Mouse (Mus musculus): ENCODE data around the gene Olfr1428.
"Not testable (repeated sequence)": the region's sequence is repeated elsewhere in the genome, so short reads cannot be mapped to it uniquely, and the experiment has no call there.

Gene Olfr1428

GRCm38 (mm10) chr19:12115797-12116196, at the start of gene Olfr1428:
TSS of gene Olfr1428 (minus strand) at chr19:12115897.
- DNase-seq (ENCODE audit: low spot score in 2 of 2): no peak

GRCm38 (mm10) chr19:12145452-12145851, 29.8 kb upstream of the Olfr1428 start:
- DNase-seq (ENCODE audit: low spot score in 2 of 2): no peak

- DNase-seq (ENCODE audit: low spot score in 2 of 2): no peak
Observed at GRCm38 (mm10) chr19:12143356-12143755, 27.7 kb upstream of the Olfr1428 start.

- no peak for DNase-seq (ENCODE audit: low spot score in 2 of 2)
Observed at GRCm38 (mm10) chr19:12134289-12134688, 18.6 kb upstream of the Olfr1428 start.

- DNase-seq (ENCODE audit: low spot score in 2 of 2): no peak
Observed at GRCm38 (mm10) chr19:12123103-12123502, 7.4 kb upstream of the Olfr1428 start, which contains the start of gene Olfr76. TSS of gene Olfr76 (minus strand) at chr19:12123203.

- DNase-seq (ENCODE audit: low spot score in 2 of 2): no peak
Observed at GRCm38 (mm10) chr19:12116464-12116863, 767 bp upstream of the Olfr1428 start.

- no peak for DNase-seq (ENCODE audit: low spot score in 2 of 2)
Observed at GRCm38 (mm10) chr19:12113807-12114206, 1.9 kb downstream of the Olfr1428 start.

- no peak for DNase-seq (ENCODE audit: low spot score in 2 of 2)
Observed at GRCm38 (mm10) chr19:12104541-12104940, 11.2 kb downstream of the Olfr1428 start.

- DNase-seq (ENCODE audit: low spot score in 2 of 2): no peak
Observed at GRCm38 (mm10) chr19:12103234-12103633, 12.5 kb downstream of the Olfr1428 start, which contains the start of gene Olfr1427. TSS of gene Olfr1427 (minus strand) at chr19:12103334.

- no peak for DNase-seq (ENCODE audit: low spot score in 2 of 2)
Observed at GRCm38 (mm10) chr19:12091913-12092312, 23.8 kb downstream of the Olfr1428 start, which contains the start of gene Olfr1426. TSS of gene Olfr1426 (minus strand) at chr19:12092013.

GRCm38 (mm10) chr19:12077631-12078030, 38.1 kb downstream of the Olfr1428 start, which contains the start of gene Olfr1425:
TSS of gene Olfr1425 (minus strand) at chr19:12077731.
- not testable (repeated sequence) for DNase-seq (ENCODE audit: low spot score in 2 of 2)

GRCm38 (mm10) chr19:12069546-12069945, 46.2 kb downstream of the Olfr1428 start:
- DNase-seq (ENCODE audit: low spot score in 2 of 2): not testable (repeated sequence)

- DNase-seq (ENCODE audit: low spot score in 2 of 2): not testable (repeated sequence)
Observed at GRCm38 (mm10) chr19:12067806-12068205, 47.9 kb downstream of the Olfr1428 start.

GRCm38 (mm10) chr19:12062582-12062981, 53.1 kb downstream of the Olfr1428 start, which contains the start of gene Olfr1424:
TSS of gene Olfr1424 (minus strand) at chr19:12062682.
- DNase-seq (ENCODE audit: low spot score in 2 of 2): not testable (repeated sequence)

Data from frontal cortex, postnatal 14 days (tissue).